Mouse (Mus musculus): ENCODE data around the gene R3hdm4. TPM values are rescaled to one million over a fixed set of nuclear protein-coding genes. Genes with fewer than 3 reads are reported as not detected.

R3hdm4 gene
- total and polyA plus RNA-seq, 3 experiments = 10.5 to 59.4 (median 22.3) TPM

- no peak for DNase-seq (ENCODE audit: extremely low read depth)
- peaks cover 3% of the 10 kb centered on the region for H3K27me3 ChIP-seq (replicated peaks)
- H3K4me1 ChIP-seq (ENCODE audit: control insufficient read depth in 1 of 2, insufficient read depth in 2 of 2) = peaks cover 19 to 48% of the 10 kb centered on the region in 2 experiments
- no peaks in the 10 kb centered on the region for H3K9me3 ChIP-seq (replicated peaks; ENCODE audit: low read length)
- in situ Hi-C loops (cut with MboI; ENCODE audit: low pct_ligation_motif_present, low pct_unique_long_range_greater_than_20kb, low sequenced_read_pairs) = no loop called here
- H3K4me3 ChIP-seq (replicated peaks in 1 of 3; ENCODE audit: low read depth in 2 of 3, low read length in 2 of 3, poor library complexity in 1 of 3) = no peak overlapping the region
- no peak overlapping the region for H3K4me2 ChIP-seq (ENCODE audit: insufficient read depth, low read depth, poor library complexity, severe bottlenecking)
- dilution Hi-C loops (cut with MboI; ENCODE audit: extremely low pct_ligation_motif_present, extremely low pct_unique_long_range_greater_than_20kb, low sequenced_read_pairs) = no loop called here
- no peak overlapping the region for H3K9ac ChIP-seq (ENCODE audit: insufficient read depth, low read depth)
- H3K36me3 ChIP-seq (replicated peaks in 1 of 2; ENCODE audit: control insufficient read depth in 1 of 2, insufficient read depth in 1 of 2, low read length in 1 of 2) = no peaks in the 10 kb centered on the region
- TF ChIP-seq TCF12 (IDR thresholded peaks at IDR 0.05; ENCODE audit: low read depth, low read length) = no peak
- no peak for TF ChIP-seq UBTF (IDR thresholded peaks at IDR 0.05; ENCODE audit: low read depth, low read length)
- no peak for TF ChIP-seq IRF4 (IDR thresholded peaks at IDR 0.05; ENCODE audit: low read depth, low read length)
- no peak for TF ChIP-seq POLR2AphosphoS2 (IDR thresholded peaks at IDR 0.05; ENCODE audit: low read depth, low read length)
- no peaks in the 10 kb centered on the region for H3K79me2 ChIP-seq (replicated peaks; ENCODE audit: control insufficient read depth, extremely low read depth, insufficient read depth, poor library complexity, severe bottlenecking)
- H3K27ac ChIP-seq (ENCODE audit: insufficient read depth, low read depth) = no peak overlapping the region
Measured at GRCm38 (mm10) chr10:79879527-79879926, 41.5 kb downstream of the R3hdm4 start.

GRCm38 (mm10) chr10:79877757-79878156, 43.3 kb downstream of the R3hdm4 start:
- peak overlapping the region; percentile 8; the same call in 1 of the 2 replicates for H3K4me2 ChIP-seq (ENCODE audit: insufficient read depth, low read depth, poor library complexity, severe bottlenecking)
- no peak overlapping the region for H3K4me3 ChIP-seq (replicated peaks in 1 of 3; ENCODE audit: low read depth in 2 of 3, low read length in 2 of 3, poor library complexity in 1 of 3)
- no peak overlapping the region for H3K9ac ChIP-seq (ENCODE audit: insufficient read depth, low read depth)
- H3K27me3 ChIP-seq (replicated peaks) = no peaks in the 10 kb centered on the region
- H3K79me2 ChIP-seq (replicated peaks; ENCODE audit: control insufficient read depth, extremely low read depth, insufficient read depth, poor library complexity, severe bottlenecking) = no peaks in the 10 kb centered on the region
- peaks cover 20 to 39% of the 10 kb centered on the region in 2 experiments for H3K4me1 ChIP-seq (ENCODE audit: control insufficient read depth in 1 of 2, insufficient read depth in 2 of 2)
- H3K9me3 ChIP-seq (replicated peaks; ENCODE audit: low read length) = no peaks in the 10 kb centered on the region
- dilution Hi-C loops (cut with MboI; ENCODE audit: extremely low pct_ligation_motif_present, extremely low pct_unique_long_range_greater_than_20kb, low sequenced_read_pairs) = no loop called here
- no peak for DNase-seq (ENCODE audit: extremely low read depth)
- TF ChIP-seq RAD21 (IDR thresholded peaks at IDR 0.05; ENCODE audit: low read depth, low read length) (no peak), ZNF384 (IDR thresholded peaks at IDR 0.05; ENCODE audit: low read depth, low read length) (no peak), TCF12 (IDR thresholded peaks at IDR 0.05; ENCODE audit: low read depth, low read length) (no peak), MAFK (IDR thresholded peaks at IDR 0.05; ENCODE audit: insufficient replicate concordance, low read length) (no peak)
- H3K36me3 ChIP-seq (replicated peaks in 1 of 2; ENCODE audit: control insufficient read depth in 1 of 2, insufficient read depth in 1 of 2, low read length in 1 of 2) = no peaks in the 10 kb centered on the region
- in situ Hi-C loops (cut with MboI; ENCODE audit: low pct_ligation_motif_present, low pct_unique_long_range_greater_than_20kb, low sequenced_read_pairs) = no loop called here
- H3K27ac ChIP-seq (ENCODE audit: insufficient read depth, low read depth) = no peak overlapping the region

- no peak overlapping the region; the same call in 1 of the 2 replicates for H3K4me2 ChIP-seq (ENCODE audit: insufficient read depth, low read depth, poor library complexity, severe bottlenecking)
- peaks cover 20 to 40% of the 10 kb centered on the region in 2 experiments for H3K4me1 ChIP-seq (ENCODE audit: control insufficient read depth in 1 of 2, insufficient read depth in 2 of 2)
- H3K79me2 ChIP-seq (replicated peaks; ENCODE audit: control insufficient read depth, extremely low read depth, insufficient read depth, poor library complexity, severe bottlenecking) = no peaks in the 10 kb centered on the region
- dilution Hi-C loops (cut with MboI; ENCODE audit: extremely low pct_ligation_motif_present, extremely low pct_unique_long_range_greater_than_20kb, low sequenced_read_pairs) (no loop called here), in situ Hi-C loops (cut with MboI; ENCODE audit: low pct_ligation_motif_present, low pct_unique_long_range_greater_than_20kb, low sequenced_read_pairs) (no loop called here)
- no peak overlapping the region for H3K27ac ChIP-seq (ENCODE audit: insufficient read depth, low read depth)
- peak; percentile 43 for DNase-seq (ENCODE audit: extremely low read depth)
- TF ChIP-seq MAZ (IDR thresholded peaks at IDR 0.05; ENCODE audit: low read depth, low read length) (no peak), JUND (conservative IDR thresholded peaks at IDR 0.05; ENCODE audit: low read depth, low read length) (no peak), MAX (IDR thresholded peaks at IDR 0.05; ENCODE audit: low read length) (peak; percentile 46; the same call in 1 of the 2 replicates), MXI1 (IDR thresholded peaks at IDR 0.05; ENCODE audit: low read depth, low read length) (0 out of 2 replicates have a peak, but pooled peaks have one; percentile 28), CHD2 (IDR thresholded peaks at IDR 0.05; ENCODE audit: low read length) (peak; percentile 63)
- H3K9me3 ChIP-seq (replicated peaks; ENCODE audit: low read length) = no peaks in the 10 kb centered on the region
- no peak overlapping the region for H3K9ac ChIP-seq (ENCODE audit: insufficient read depth, low read depth)
- no peaks in the 10 kb centered on the region for H3K27me3 ChIP-seq (replicated peaks)
- H3K36me3 ChIP-seq (replicated peaks in 1 of 2; ENCODE audit: control insufficient read depth in 1 of 2, insufficient read depth in 1 of 2, low read length in 1 of 2) = no peaks in the 10 kb centered on the region
- H3K4me3 ChIP-seq (replicated peaks in 1 of 3; ENCODE audit: low read depth in 2 of 3, low read length in 2 of 3, poor library complexity in 1 of 3) = no peak overlapping the region
Measured at GRCm38 (mm10) chr10:79877174-79877573, 43.8 kb downstream of the R3hdm4 start.

Data from CH12.LX (cell line).